Mouse (Mus musculus) layer of hippocampus, adult 6 months (tissue): ENCODE data around the gene Cenps. TPM values are rescaled to one million over a fixed set of nuclear protein-coding genes. Genes with fewer than 3 reads are reported as not detected.

Experiments used
- long read RNA-seq, 2 experiments: library from polyadenylated mRNA; unstranded; transcript quantifications; one replicate each; pipeline ENCODE4 v2.0.0; 2019 to 2020
- polyA plus RNA-seq: library from polyadenylated mRNA; unstranded; fragments of <200 nt; fragmentation: Nextera tagmentation; gene quantifications from 2 replicates; pipeline ENCODE4 v1.2.3, GENCODE M21; 2021

Gene Cenps
- polyA plus RNA-seq, result 5.4 and 7.4 TPM in 2 replicates
- long read RNA-seq, experiment 1, partial matches to known transcripts, result 1 of 6 reads
- long read RNA-seq, experiment 1, other reads (novel, unspliced or antisense), result 1 of 6 reads
- long read RNA-seq, experiment 2, result 0 reads

DNA sequence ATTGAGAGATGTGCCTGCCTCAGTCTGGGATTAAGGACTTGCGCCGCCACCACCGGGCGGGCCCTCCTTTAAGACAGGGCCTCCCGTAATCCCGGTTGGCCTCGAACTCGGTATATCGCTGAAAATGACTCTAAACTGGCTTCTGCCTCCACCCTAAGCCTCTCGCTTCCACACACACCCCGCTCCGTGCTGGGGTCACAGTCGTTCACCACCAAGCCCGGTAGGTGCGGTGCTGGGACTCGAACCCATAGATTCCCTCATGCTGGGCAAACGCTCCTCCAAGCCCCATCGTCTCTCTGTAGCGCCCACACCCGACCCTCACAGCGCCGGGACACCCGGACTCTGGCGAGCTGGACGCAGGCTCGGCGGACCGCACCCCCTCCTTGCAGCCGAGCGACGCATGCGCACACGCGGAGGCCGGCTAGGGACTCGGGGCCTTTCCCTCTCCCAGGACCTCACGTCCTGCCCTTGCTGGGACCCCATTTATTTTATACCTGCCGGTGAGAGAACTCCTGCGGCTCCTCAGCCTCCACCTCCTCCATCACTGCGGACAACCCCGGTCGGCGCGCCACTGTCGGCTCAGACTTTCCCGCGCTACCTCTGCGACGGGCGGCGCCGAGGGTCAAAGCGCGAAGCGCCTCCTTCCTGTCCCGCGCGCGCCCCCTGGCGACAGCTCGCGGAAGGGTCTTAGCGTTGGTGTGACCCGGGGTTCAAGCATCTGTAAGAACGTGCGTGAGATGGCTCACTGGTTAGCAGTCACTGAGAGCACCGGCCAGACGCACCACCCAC, at the start of gene Cenps:
Cenps (minus strand) TSS at position 648 of the 789 bp plus-strand sequence.

DNA sequence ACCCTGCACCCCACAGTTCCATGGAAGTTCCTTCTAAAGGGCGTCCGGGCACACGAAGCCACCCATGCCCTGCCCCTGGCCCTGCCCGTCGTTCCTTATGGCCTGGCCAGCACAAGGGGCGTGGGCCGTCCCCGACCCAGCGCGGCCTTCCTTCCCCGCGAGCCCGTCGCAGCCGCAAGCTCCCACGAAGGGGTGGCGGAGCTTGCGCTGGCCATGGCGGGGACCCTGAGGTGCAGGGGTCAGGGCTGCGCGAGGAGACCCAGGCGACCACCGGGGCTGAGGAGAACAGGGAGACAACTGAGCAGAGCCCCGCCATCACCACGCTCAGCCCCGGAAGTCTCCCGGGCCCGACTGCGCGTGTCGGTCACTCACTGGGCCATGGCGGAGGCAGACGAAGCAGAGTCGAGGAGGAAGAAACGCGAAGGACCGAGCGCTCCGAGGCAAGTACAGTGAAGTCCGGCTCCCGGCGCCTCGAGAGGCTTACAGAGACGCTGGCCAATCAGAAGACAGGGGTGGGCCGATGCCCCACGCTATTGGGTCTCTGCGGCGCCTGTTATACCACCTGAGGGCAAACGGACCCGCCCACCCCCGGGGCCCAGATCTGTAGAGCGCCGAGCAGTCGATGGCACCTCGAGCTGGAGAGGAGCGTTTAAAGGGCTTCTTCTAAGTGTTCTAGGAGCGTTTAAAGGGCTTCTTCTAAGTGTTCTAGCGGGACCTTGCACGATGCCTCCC, 29.0 kb upstream of the Cenps start, which contains the start of gene Pgd:
Pgd (minus strand) TSS at position 557 of the 732 bp plus-strand sequence.

GRCm38 (mm10) chr4:149126663-149127062, 10.8 kb downstream of the Cenps start, which contains the start of gene Cort:
TSS of gene Cort (minus strand) at chr4:149126763.

DNA sequence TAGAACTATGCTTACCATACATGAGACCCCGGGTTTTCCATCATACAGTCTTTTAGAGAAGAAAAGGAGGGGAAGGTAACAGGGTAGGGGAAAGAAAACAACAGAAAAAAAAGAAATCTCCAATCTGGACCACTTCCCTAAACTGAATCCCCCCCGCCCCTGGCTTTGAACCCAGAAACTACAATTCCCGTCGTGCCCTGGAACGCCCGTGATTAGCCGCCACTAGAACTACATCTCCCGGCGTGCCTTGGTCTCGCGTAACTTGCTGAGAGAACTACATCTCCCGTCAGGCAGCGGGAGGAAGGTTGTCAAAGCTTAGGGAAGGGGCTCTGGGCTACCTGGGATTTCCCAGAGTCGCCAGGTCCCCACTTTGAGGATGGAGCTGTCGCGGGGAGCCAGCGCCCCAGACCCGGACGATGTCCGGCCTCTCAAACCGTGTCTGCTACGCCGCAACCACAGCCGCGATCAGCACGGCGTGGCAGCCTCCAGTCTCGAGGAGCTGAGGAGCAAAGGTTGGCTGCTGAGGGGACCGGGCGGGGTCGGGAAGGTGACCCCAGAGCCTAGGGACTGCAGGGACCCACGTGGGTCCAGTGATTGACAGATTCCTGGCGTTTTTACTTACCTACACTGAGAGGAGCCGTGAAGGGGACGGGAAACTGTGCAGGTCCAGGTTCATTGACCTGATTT, 33.4 kb downstream of the Cenps start, which contains the start of gene Dffa:
Dffa (plus strand) TSS at position 272 of the 687 bp plus-strand sequence.

GRCm38 (mm10) chr4:149099369-149100017, 37.9 kb downstream of the Cenps start, which contains the start of gene Pex14:
TSS of gene Pex14 (minus strand) at chr4:149099876.

Other genes with a start within 250 kb of the Cenps start
- gene Pex14, start 37.8 kb downstream of the Cenps start, polyA plus RNA-seq, result 52.1 and 52.4 TPM in 2 replicates
- 9.4 and 11.6 TPM in 2 replicates for gene Dffa, start 33.5 kb downstream of the Cenps start, polyA plus RNA-seq
- gene Cort, start 10.9 kb downstream of the Cenps start, polyA plus RNA-seq, result 29.8 and 34.4 TPM in 2 replicates
- gene Pgd, start 29.1 kb upstream of the Cenps start, polyA plus RNA-seq, result 14.6 and 17.7 TPM in 2 replicates
- gene Kif1b, start 170.1 kb upstream of the Cenps start, polyA plus RNA-seq, result 53.2 and 57.3 TPM in 2 replicates